ENCODE assay signal across 8 mouse cellular contexts in the genomic region with DNA sequence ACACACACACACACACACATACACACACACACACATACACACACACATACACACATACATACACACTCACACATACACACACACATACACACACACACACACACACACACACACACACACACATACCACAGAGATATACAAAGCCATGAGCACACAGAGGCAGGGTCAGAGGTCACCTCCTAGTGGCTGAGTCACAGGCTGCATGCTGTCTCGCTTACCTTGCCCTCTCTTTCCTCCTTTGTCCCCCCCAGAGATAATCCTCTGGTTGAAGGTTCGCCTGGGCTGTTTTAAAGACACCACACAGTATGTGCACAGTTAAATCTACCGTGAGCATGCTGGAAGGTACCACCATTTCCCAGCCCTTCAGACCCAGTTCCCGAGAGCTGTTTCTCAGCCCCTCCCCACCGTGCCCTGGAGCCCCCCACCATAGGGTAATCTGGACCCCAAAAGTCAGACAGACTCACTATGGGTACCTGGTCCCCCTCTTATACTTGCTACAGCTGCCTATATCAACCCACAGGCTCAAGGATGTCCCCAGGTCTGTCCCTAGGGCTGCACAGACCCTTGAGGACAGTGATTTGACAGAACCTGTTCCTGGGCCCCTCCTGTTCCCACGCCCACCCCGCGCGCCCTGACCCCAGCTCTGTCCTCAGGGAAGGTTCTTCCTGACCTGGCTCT. TPM values are rescaled to one million over a fixed set of nuclear protein-coding genes. Genes with fewer than 3 reads are reported as not detected.
DNase-seq lines count a peak whose midpoint lies in the region; ATAC-seq and TF ChIP-seq lines count a peak whose summit lies in the region.

No protein-coding gene starts in this region.

- H3K4me3 ChIP-seq in lung, postnatal 0 days (ENCODE audit: low read depth, low read length): no peak overlapping the region
- no peak overlapping the region for H3K4me3 ChIP-seq in forebrain, embryonic 15.5 days
- H3K4me3 ChIP-seq in liver, postnatal 0 days (ENCODE audit: low read depth, low read length): no peak overlapping the region

- no peak overlapping the region for H3K27ac ChIP-seq in lung, postnatal 0 days (ENCODE audit: low read length)
- H3K27ac ChIP-seq in forebrain, embryonic 15.5 days (replicated peaks): 0 out of 2 replicates have a peak overlapping the region, but pooled peaks have one; percentile 5
- peak overlapping the region; percentile 44; the same call in 1 of the 2 replicates for H3K27ac ChIP-seq in liver, postnatal 0 days (ENCODE audit: low read depth)

- no peaks in the 10 kb centered on the region for H3K4me1 ChIP-seq in lung, postnatal 0 days (ENCODE audit: insufficient read depth, low read depth, low read length)
- H3K4me1 ChIP-seq in forebrain, embryonic 15.5 days: peaks cover 9% of the 10 kb centered on the region
- peaks cover 7% of the 10 kb centered on the region for H3K4me1 ChIP-seq in liver, postnatal 0 days (ENCODE audit: insufficient read depth)

- no peaks in the 10 kb centered on the region for H3K27me3 ChIP-seq in lung, postnatal 0 days (replicated peaks; ENCODE audit: insufficient read depth, low read length)
- no peaks in the 10 kb centered on the region for H3K27me3 ChIP-seq in forebrain, embryonic 15.5 days
- no peaks in the 10 kb centered on the region for H3K27me3 ChIP-seq in liver, postnatal 0 days (ENCODE audit: insufficient read depth, low read length)

- H3K9ac ChIP-seq in lung, postnatal 0 days (replicated peaks; ENCODE audit: low read depth): no peak overlapping the region
- H3K9ac ChIP-seq in forebrain, embryonic 15.5 days (replicated peaks): 0 out of 2 replicates have a peak overlapping the region, but pooled peaks have one; percentile 10
- H3K9ac ChIP-seq in liver, postnatal 0 days (replicated peaks): no peak overlapping the region

- TF ChIP-seq EP300 in lung, postnatal 0 days (IDR thresholded peaks at IDR 0.05): no peak
- no peak for TF ChIP-seq EP300 in liver, postnatal 0 days (IDR thresholded peaks at IDR 0.05; ENCODE audit: low read depth)

- H3K4me2 ChIP-seq in lung, postnatal 0 days (replicated peaks; ENCODE audit: low read depth, low read length): no peak overlapping the region
- H3K4me2 ChIP-seq in forebrain, embryonic 15.5 days (replicated peaks): no peak overlapping the region
- no peak overlapping the region for H3K4me2 ChIP-seq in liver, postnatal 0 days (ENCODE audit: low read depth, low read length)

- WGBS in lung, postnatal 0 days: 62% methylated on average over 9 of the region's 9 CpGs
- 55% methylated on average over 9 of the region's 9 CpGs for WGBS in forebrain, embryonic 15.5 days
- 65% methylated on average over 9 of the region's 9 CpGs for WGBS in liver, postnatal 0 days (ENCODE audit: insufficient replicate concordance)

- no peaks in the 10 kb centered on the region for H3K36me3 ChIP-seq in lung, postnatal 0 days (ENCODE audit: insufficient read depth, low read length)
- no peaks in the 10 kb centered on the region for H3K36me3 ChIP-seq in forebrain, embryonic 15.5 days
- no peaks in the 10 kb centered on the region for H3K36me3 ChIP-seq in liver, postnatal 0 days (replicated peaks; ENCODE audit: insufficient read depth, low read length)

- TF ChIP-seq CTCF in lung, postnatal 0 days (IDR thresholded peaks at IDR 0.05): peak; percentile 43; the same call in 1 of the 2 replicates
- peak; percentile 59 for TF ChIP-seq CTCF in liver, postnatal 0 days (IDR thresholded peaks at IDR 0.05; ENCODE audit: low read depth)

- H3K9me3 ChIP-seq in lung, postnatal 0 days (ENCODE audit: low read length): no peaks in the 10 kb centered on the region
- no peaks in the 10 kb centered on the region for H3K9me3 ChIP-seq in forebrain, embryonic 15.5 days
- H3K9me3 ChIP-seq in liver, postnatal 0 days (ENCODE audit: low read length): no peaks in the 10 kb centered on the region

- no peak for ATAC-seq in lung, postnatal 0 days
- ATAC-seq in forebrain, embryonic 15.5 days (replicated peaks): peak; percentile 53; the same call in 1 of the 2 replicates
- peak; percentile 52 for ATAC-seq in liver, postnatal 0 days

- no peak for DNase-seq in lung, postnatal 0 days (ENCODE audit: low spot score)
- DNase-seq in lung, postnatal 36 days: no peak
- no peak for DNase-seq in liver, postnatal 0 days
- peak; percentile 63 for DNase-seq in yolk sac, embryonic 10.5 days (ENCODE audit: low spot score)
- DNase-seq in left cerebral cortex, adult 8-10 months (ENCODE audit: low spot score in 2 of 2): no peak
- no peak for DNase-seq in spleen, adult 12 weeks (ENCODE audit: low spot score)
- no peak for DNase-seq in adrenal gland, postnatal 4 days (ENCODE audit: low spot score in 2 of 2)

RNA-seq across cellular contexts. Expression of gene Mgme1, which starts 55.8 kb away (rescaled TPM):
- 6.8 and 8.1 TPM in 2 replicates for polyA plus RNA-seq in lung, postnatal 0 days (2015; fragmentation: Nextera tagmentation; extraction: Ambion mirVana)
- 10.9 and 12.8 TPM in 2 replicates for polyA plus RNA-seq in forebrain, embryonic 15.5 days (2015; fragmentation: Nextera tagmentation; extraction: Ambion mirVana)
- polyA plus RNA-seq in liver, postnatal 0 days (2015; fragmentation: Nextera tagmentation; extraction: Ambion mirVana): 4.4 and 5.4 TPM in 2 replicates
- 1 to 10 TPM; 4.4 to 6.1 (median 5.4) TPM for total RNA-seq in left cerebral cortex, adult 8-10 months (2022)
- total RNA-seq in adrenal gland, postnatal 4 days (2021): 10 to 100 TPM; 16.5 to 17.1 TPM

RNA-seq across cellular contexts. Expression of gene Snx5, which starts 56.1 kb away (rescaled TPM):
- 61.2 and 68.5 TPM in 2 replicates for polyA plus RNA-seq in lung, postnatal 0 days (2015; fragmentation: Nextera tagmentation; extraction: Ambion mirVana)
- polyA plus RNA-seq in forebrain, embryonic 15.5 days (2015; fragmentation: Nextera tagmentation; extraction: Ambion mirVana): 58.8 and 62.4 TPM in 2 replicates
- polyA plus RNA-seq in liver, postnatal 0 days (2015; fragmentation: Nextera tagmentation; extraction: Ambion mirVana): 47.9 and 49.2 TPM in 2 replicates
- 10 to 100 TPM; 81.2 to 90.5 (median 83.9) TPM for total RNA-seq in left cerebral cortex, adult 8-10 months (2022)
- total RNA-seq in adrenal gland, postnatal 4 days (2021): 100 to 1,000 TPM; 136 to 138 TPM
